Mouse (Mus musculus) liver, postnatal 0 days (tissue): ENCODE measurements at regions not wholly inside any gene's neighbourhood (a gene's known extent, or its start where the extent isn't known, plus 50 kb on each side); places are given as distances from the start of the nearest gene placed in this dataset.

Experiments
- CTCF ChIP-seq: sonication (generic); IDR thresholded peaks from 2 replicates; pipeline ENCODE4 v1.5.1; 2016; ENCODE audit warnings: antibody characterized with exemption, low read depth
- EP300 ChIP-seq: IDR thresholded peaks from 2 replicates; pipeline ENCODE4 v1.6.1; 2016; ENCODE audit warnings: antibody characterized with exemption, low read depth, mild to moderate bottlenecking

- TF ChIP-seq CTCF (peak; percentile 51), EP300 (no peak)
Measured at GRCm38 (mm10) chr8:29290386-29290785, 1842.9 kb downstream of the Poteg start.
